Mouse (Mus musculus): ENCODE measurements around the gene Rcc1. TPM values are rescaled to one million over a fixed set of nuclear protein-coding genes. Genes with fewer than 3 reads are reported as not detected.
A peak's percentile ranks its signal among the peaks of the same experiment; 100 is the strongest.

Gene Rcc1
- polyA plus RNA-seq (2015; fragmentation: Nextera tagmentation; extraction: Ambion mirVana) = 31.5 and 35.2 TPM in 2 replicates

GRCm38 (mm10) chr4:132353481-132353885, at the start of gene Rcc1:
Rcc1 (minus strand) TSS chr4:132353605.
- peak within 1 kb of the TSS; percentile 84 for H3K27ac ChIP-seq (ENCODE audit: low read depth, low read length)
- peak within 1 kb of the TSS; percentile 59 for H3K4me3 ChIP-seq (ENCODE audit: low read length)
- H3K4me2 ChIP-seq (ENCODE audit: low read length) = peak within 1 kb of the TSS; percentile 82
- peaks cover 2% of the 10 kb centered on the region; the same call in 1 of the 2 replicates for H3K36me3 ChIP-seq (ENCODE audit: control insufficient read depth, insufficient read depth, low read length)
- ATAC-seq = peak; percentile 94
- H3K9me3 ChIP-seq (ENCODE audit: control insufficient read depth, low read length) = no peaks in the 10 kb centered on the region
- 0% methylated on average over 31 of the region's 31 CpGs for WGBS
- peaks cover 14% of the 10 kb centered on the region for H3K4me1 ChIP-seq (ENCODE audit: control insufficient read depth, insufficient read depth, low read depth, low read length)
- H3K27me3 ChIP-seq (replicated peaks; ENCODE audit: control insufficient read depth, insufficient read depth, low read length) = no peaks in the 10 kb centered on the region
- peak within 1 kb of the TSS; percentile 79 for H3K9ac ChIP-seq (ENCODE audit: low read depth, low read length)

GRCm38 (mm10) chr4:132401016-132401415, 47.6 kb upstream of the Rcc1 start:
- Histone ChIP-seq H3K9ac (ENCODE audit: low read depth, low read length) (no peak overlapping the region), H3K27me3 (replicated peaks; ENCODE audit: control insufficient read depth, insufficient read depth, low read length) (no peaks in the 10 kb centered on the region), H3K9me3 (ENCODE audit: control insufficient read depth, low read length) (no peaks in the 10 kb centered on the region), H3K4me2 (ENCODE audit: low read length) (no peak overlapping the region), H3K4me1 (ENCODE audit: control insufficient read depth, insufficient read depth, low read depth, low read length) (peaks cover 2% of the 10 kb centered on the region; the same call in 1 of the 2 replicates), H3K27ac (ENCODE audit: low read depth, low read length) (no peak overlapping the region), H3K4me3 (ENCODE audit: low read length) (no peak overlapping the region), H3K36me3 (ENCODE audit: control insufficient read depth, insufficient read depth, low read length) (no peaks in the 10 kb centered on the region)
- 92% methylated on average over 9 of the region's 9 CpGs for WGBS
- ATAC-seq = no peak

DNA sequence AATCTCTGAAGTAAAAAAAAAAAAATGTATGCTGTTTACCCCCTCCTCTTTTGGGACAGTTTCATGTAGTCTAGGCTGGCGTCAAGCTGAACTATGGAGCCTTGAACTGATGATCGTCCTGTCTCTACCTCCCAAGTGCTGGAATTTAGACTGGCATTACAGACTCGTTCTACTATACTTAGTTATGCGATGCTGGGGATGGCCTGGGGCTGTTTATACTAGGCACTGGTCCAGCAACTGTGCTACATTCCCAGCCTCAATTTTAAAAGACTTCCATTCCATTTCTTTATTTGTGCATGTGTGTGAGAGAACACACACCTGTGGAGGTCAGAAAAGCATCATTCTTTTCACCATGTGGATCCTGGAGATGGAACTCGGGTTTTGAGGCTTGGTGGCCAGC, 45.5 kb upstream of the Rcc1 start:
- Histone ChIP-seq H3K4me3 (ENCODE audit: low read length) (no peak overlapping the region), H3K27me3 (replicated peaks; ENCODE audit: control insufficient read depth, insufficient read depth, low read length) (no peaks in the 10 kb centered on the region), H3K9ac (ENCODE audit: low read depth, low read length) (no peak overlapping the region), H3K27ac (ENCODE audit: low read depth, low read length) (no peak overlapping the region), H3K9me3 (ENCODE audit: control insufficient read depth, low read length) (no peaks in the 10 kb centered on the region), H3K36me3 (ENCODE audit: control insufficient read depth, insufficient read depth, low read length) (no peaks in the 10 kb centered on the region), H3K4me1 (ENCODE audit: control insufficient read depth, insufficient read depth, low read depth, low read length) (peaks cover 2% of the 10 kb centered on the region; the same call in 1 of the 2 replicates), H3K4me2 (ENCODE audit: low read length) (no peak overlapping the region)
- whole genome bisulfite sequencing = 73% methylated on average over 5 of the region's 5 CpGs
- ATAC-seq = no peak

DNA sequence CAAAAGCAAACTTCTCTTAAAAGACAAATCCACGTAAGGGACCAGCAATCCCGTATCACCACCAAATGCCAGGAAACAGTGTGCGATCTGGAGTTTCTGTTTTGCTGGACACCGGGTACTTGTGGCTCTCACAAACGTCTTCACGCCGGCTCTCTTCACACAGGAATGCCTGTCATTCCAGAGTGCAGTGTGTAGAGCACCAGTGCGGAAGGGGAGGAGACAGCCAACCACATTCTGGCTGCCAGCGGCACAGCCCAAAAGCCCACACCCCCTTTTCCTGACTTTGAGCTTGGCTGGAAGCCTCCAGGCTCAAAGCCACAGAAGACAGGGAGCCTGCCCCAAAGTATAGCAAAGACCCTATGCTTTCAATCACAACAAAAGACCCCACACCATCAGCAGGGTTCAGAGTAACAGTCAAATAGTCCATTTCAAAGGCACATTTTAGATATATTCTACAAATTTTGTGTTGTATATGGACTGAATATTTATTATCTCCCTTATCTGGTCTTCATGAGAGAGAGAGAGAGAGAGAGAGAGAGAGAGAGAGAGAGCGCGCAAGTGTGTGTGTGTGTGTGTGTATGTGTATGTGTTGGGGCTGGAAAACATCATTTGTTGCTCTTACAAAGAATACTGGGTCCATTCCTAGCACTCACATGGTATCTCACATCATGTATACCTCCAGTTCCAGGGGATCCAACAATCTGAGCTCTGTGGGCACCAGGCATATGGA, 44.8 kb upstream of the Rcc1 start:
- Histone ChIP-seq H3K36me3 (ENCODE audit: control insufficient read depth, insufficient read depth, low read length) (no peaks in the 10 kb centered on the region), H3K9ac (ENCODE audit: low read depth, low read length) (peak overlapping the region; percentile 47), H3K4me1 (ENCODE audit: control insufficient read depth, insufficient read depth, low read depth, low read length) (peaks cover 2% of the 10 kb centered on the region; the same call in 1 of the 2 replicates), H3K27me3 (replicated peaks; ENCODE audit: control insufficient read depth, insufficient read depth, low read length) (no peaks in the 10 kb centered on the region), H3K4me2 (ENCODE audit: low read length) (peak overlapping the region; percentile 48), H3K9me3 (ENCODE audit: control insufficient read depth, low read length) (no peaks in the 10 kb centered on the region), H3K27ac (ENCODE audit: low read depth, low read length) (no peak overlapping the region), H3K4me3 (ENCODE audit: low read length) (peak overlapping the region; percentile 11; the same call in 1 of the 2 replicates)
- ATAC-seq = peak; percentile 63; the same call in 1 of the 2 replicates
- WGBS = 35% methylated on average over 11 of the region's 11 CpGs

- 93% methylated on average over 3 of the region's 3 CpGs for WGBS
- Histone ChIP-seq H3K27me3 (replicated peaks; ENCODE audit: control insufficient read depth, insufficient read depth, low read length) (no peaks in the 10 kb centered on the region), H3K4me2 (ENCODE audit: low read length) (no peak overlapping the region), H3K4me3 (ENCODE audit: low read length) (no peak overlapping the region), H3K9ac (ENCODE audit: low read depth, low read length) (no peak overlapping the region), H3K4me1 (ENCODE audit: control insufficient read depth, insufficient read depth, low read depth, low read length) (peaks cover 2% of the 10 kb centered on the region; the same call in 1 of the 2 replicates), H3K36me3 (ENCODE audit: control insufficient read depth, insufficient read depth, low read length) (no peaks in the 10 kb centered on the region), H3K27ac (ENCODE audit: low read depth, low read length) (no peak overlapping the region), H3K9me3 (ENCODE audit: control insufficient read depth, low read length) (no peaks in the 10 kb centered on the region)
- no peak for ATAC-seq
Measured at GRCm38 (mm10) chr4:132397120-132397519, 43.7 kb upstream of the Rcc1 start.

GRCm38 (mm10) chr4:132396251-132396650, 42.8 kb upstream of the Rcc1 start:
- no peak for ATAC-seq
- Histone ChIP-seq H3K4me3 (ENCODE audit: low read length) (no peak overlapping the region), H3K4me2 (ENCODE audit: low read length) (no peak overlapping the region), H3K4me1 (ENCODE audit: control insufficient read depth, insufficient read depth, low read depth, low read length) (peaks cover 2% of the 10 kb centered on the region; the same call in 1 of the 2 replicates), H3K9me3 (ENCODE audit: control insufficient read depth, low read length) (no peaks in the 10 kb centered on the region), H3K36me3 (ENCODE audit: control insufficient read depth, insufficient read depth, low read length) (no peaks in the 10 kb centered on the region), H3K27ac (ENCODE audit: low read depth, low read length) (no peak overlapping the region), H3K9ac (ENCODE audit: low read depth, low read length) (no peak overlapping the region), H3K27me3 (replicated peaks; ENCODE audit: control insufficient read depth, insufficient read depth, low read length) (no peaks in the 10 kb centered on the region)
- WGBS = 95% methylated on average over 7 of the region's 7 CpGs

DNA sequence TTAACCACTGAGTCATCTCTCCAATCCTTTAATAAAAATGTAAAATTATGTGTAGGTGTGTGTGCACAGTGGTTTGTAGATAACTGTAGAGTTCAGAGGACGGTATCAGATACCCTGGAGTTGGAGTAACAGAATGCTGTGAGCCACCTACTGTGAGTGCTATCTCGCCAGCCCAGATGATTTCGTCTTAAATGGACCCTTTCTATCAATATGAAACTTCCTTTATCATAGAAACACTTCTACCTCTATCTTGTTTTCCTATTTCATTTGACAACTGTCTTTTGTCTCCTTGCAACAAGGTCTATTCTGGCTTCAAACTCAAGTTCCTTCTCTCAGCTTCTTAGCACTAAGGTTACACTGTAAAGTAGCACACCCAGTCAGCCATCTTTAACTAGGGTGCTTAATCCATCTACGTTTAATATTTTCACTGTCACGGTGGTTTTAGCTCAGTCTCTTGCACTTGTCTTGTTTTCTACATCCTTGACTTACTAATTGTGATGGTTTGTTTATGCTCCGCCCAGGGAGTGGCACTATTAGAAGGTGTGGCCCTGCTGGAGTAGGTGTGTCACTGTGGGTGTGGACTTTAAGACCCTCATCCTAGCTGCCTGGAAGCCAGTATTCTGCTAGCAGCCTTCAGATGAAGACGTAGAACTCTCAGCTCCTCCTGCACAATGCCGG, 37.8 kb upstream of the Rcc1 start:
- Histone ChIP-seq H3K4me1 (ENCODE audit: control insufficient read depth, insufficient read depth, low read depth, low read length) (no peaks in the 10 kb centered on the region), H3K4me2 (ENCODE audit: low read length) (no peak overlapping the region), H3K4me3 (ENCODE audit: low read length) (no peak overlapping the region), H3K27ac (ENCODE audit: low read depth, low read length) (no peak overlapping the region), H3K27me3 (replicated peaks; ENCODE audit: control insufficient read depth, insufficient read depth, low read length) (no peaks in the 10 kb centered on the region), H3K9me3 (ENCODE audit: control insufficient read depth, low read length) (no peaks in the 10 kb centered on the region), H3K9ac (ENCODE audit: low read depth, low read length) (no peak overlapping the region), H3K36me3 (ENCODE audit: control insufficient read depth, insufficient read depth, low read length) (no peaks in the 10 kb centered on the region)
- ATAC-seq = no peak
- 96% methylated on average over 8 of the region's 8 CpGs for WGBS

GRCm38 (mm10) chr4:132389302-132389701, 35.9 kb upstream of the Rcc1 start:
- no peak overlapping the region for H3K27ac ChIP-seq (ENCODE audit: low read depth, low read length)
- no peak overlapping the region for H3K4me2 ChIP-seq (ENCODE audit: low read length)
- H3K36me3 ChIP-seq (ENCODE audit: control insufficient read depth, insufficient read depth, low read length) = no peaks in the 10 kb centered on the region
- ATAC-seq = no peak
- no peaks in the 10 kb centered on the region for H3K9me3 ChIP-seq (ENCODE audit: control insufficient read depth, low read length)
- H3K9ac ChIP-seq (ENCODE audit: low read depth, low read length) = no peak overlapping the region
- H3K27me3 ChIP-seq (replicated peaks; ENCODE audit: control insufficient read depth, insufficient read depth, low read length) = no peaks in the 10 kb centered on the region
- H3K4me3 ChIP-seq (ENCODE audit: low read length) = no peak overlapping the region
- no peaks in the 10 kb centered on the region for H3K4me1 ChIP-seq (ENCODE audit: control insufficient read depth, insufficient read depth, low read depth, low read length)
- 88% methylated on average over 4 of the region's 4 CpGs for WGBS

DNA sequence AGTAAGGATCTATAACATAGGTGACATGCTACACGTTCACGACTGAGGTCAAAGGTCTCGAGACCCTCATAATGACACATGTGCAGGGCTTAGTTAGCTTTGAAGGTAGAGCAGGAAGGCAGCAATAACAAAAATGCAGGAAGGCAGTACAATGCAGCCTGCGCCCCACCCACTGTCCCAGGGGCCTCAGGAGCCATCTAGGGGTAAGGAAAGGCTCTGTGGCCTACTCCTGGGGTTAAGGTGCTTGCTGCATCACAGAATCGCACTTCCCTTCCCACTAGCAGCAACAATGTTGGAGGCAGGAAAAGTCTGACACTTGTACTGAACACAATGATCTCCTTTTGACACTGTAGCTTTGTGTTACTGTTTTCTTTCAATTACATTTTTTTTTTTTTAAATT, 34.2 kb upstream of the Rcc1 start:
- H3K27me3 ChIP-seq (replicated peaks; ENCODE audit: control insufficient read depth, insufficient read depth, low read length) = no peaks in the 10 kb centered on the region
- no peak for ATAC-seq
- H3K4me2 ChIP-seq (ENCODE audit: low read length) = no peak overlapping the region
- WGBS = 85% methylated on average over 5 of the region's 5 CpGs
- H3K9ac ChIP-seq (ENCODE audit: low read depth, low read length) = no peak overlapping the region
- H3K27ac ChIP-seq (ENCODE audit: low read depth, low read length) = no peak overlapping the region
- no peaks in the 10 kb centered on the region for H3K36me3 ChIP-seq (ENCODE audit: control insufficient read depth, insufficient read depth, low read length)
- no peaks in the 10 kb centered on the region for H3K4me1 ChIP-seq (ENCODE audit: control insufficient read depth, insufficient read depth, low read depth, low read length)
- no peak overlapping the region for H3K4me3 ChIP-seq (ENCODE audit: low read length)
- no peaks in the 10 kb centered on the region for H3K9me3 ChIP-seq (ENCODE audit: control insufficient read depth, low read length)

Data from hindbrain, embryonic 16.5 days (tissue).